Mouse (Mus musculus): ENCODE measurements around the gene Phf21a. TPM values are rescaled to one million over a fixed set of nuclear protein-coding genes. Genes with fewer than 3 reads are reported as not detected.

The Phf21a gene
- polyA plus RNA-seq, 2 experiments from 2014 or later: 48.6 to 56.9 TPM

DNA sequence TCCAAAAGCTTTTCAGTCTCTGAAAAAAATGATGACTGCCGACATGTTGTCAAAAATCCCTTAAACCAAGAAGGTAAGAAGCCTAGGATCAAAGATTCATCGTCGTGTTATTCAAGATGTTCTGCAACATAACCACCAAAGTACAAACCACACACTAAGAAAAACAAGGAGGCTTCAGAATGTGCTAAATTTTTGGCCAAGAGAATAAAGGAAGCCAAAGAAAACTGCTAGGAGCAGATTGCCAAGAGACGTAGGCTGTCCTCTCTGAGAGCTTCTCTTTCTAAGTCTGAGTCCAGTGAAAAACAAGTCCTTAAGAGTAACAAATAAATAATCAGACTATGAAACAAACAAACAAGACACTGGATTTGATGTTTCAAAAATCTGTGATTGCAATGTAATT lies 219.6 kb downstream of the Phf21a start:
- no peak for ATAC-seq

DNA sequence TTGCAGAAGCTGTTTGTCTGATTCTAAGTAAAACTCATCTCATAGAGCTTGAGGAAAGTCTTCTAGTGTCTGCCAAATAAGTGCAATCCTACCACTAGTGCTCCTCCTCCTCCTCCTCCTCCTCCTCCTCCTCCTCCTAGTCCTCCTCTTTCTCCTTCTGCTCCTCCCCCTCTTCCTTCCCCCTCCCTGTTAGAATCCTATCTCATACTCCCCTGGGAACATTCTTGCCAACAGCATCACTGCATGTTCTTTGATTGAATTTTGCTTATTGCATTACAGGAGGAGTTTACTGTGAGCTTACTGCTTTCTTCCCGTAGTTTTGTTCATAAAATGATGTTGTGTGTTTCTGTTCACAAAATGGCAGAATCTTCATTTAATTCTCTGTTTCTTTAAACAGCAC lies 221.1 kb downstream of the Phf21a start:
- no peak for ATAC-seq

DNA sequence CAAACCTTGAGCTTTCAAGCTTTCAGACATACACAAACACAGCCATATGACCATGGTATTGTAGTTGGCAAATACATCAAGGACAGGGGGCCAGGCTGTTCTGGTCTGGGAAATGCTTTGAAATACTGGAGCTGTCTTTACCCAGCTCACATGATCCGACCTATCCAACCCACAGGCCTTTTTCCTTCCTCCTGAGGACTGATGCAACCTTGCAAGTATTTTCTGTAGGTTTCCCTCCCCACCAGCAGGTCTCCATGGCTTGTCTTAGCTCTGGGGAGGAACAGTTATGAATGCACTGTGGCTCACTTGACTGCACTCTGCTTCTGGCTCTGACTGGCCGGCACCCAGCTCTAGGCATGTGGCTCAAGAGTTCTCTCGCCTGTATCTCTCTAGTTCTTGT lies 223.7 kb downstream of the Phf21a start:
- ATAC-seq: no peak

DNA sequence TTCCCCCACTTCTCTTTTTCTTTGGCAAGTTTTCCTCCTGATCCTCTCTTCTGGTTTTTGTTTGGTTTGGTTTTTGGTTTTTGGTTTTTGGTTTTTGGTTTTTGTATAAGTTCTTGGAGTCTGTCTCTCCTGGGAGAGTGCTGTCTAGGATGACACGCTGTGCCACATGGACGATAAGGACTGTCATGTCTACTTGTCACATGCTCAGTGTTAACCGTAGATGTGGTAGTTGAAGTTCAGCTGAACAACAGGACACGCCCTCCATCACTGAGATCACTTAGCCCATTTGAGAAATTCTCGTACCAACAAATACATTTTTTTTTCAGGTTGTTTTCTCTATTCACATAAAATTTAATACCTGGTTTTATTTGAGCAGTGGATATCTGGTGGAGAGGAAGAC lies 224.3 kb downstream of the Phf21a start:
- no peak for ATAC-seq

GRCm38 (mm10) chr2:92322669-92323068 lies 229.8 kb downstream of the Phf21a start:
- no peak for ATAC-seq

- ATAC-seq: no peak
These were observed 232.8 kb downstream of the Phf21a start for GRCm38 (mm10) chr2:92325676-92326075.

DNA sequence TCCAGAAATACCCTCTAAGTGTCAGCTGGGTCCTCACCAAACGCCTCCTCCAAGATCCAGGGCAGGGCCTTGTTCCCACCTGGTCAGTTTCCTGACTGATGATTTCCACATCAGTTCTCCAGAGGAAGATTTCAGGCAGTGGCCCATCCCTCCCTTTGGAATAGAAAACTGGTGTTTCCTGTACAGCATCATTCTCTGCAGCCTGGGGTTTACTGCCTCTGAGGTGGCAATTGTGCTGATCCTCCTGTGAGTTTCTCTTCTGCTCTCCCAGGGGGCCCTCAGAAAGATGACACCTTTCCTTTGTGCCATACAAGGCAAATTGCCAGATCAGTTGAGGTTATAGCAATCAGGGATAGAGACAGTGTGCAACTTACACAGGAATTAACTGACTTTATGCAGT lies 233.3 kb downstream of the Phf21a start:
- ATAC-seq: no peak

GRCm38 (mm10) chr2:92327601-92328000 lies 234.7 kb downstream of the Phf21a start:
- ATAC-seq: no peak

GRCm38 (mm10) chr2:92328206-92328605 lies 235.3 kb downstream of the Phf21a start:
- ATAC-seq: no peak

DNA sequence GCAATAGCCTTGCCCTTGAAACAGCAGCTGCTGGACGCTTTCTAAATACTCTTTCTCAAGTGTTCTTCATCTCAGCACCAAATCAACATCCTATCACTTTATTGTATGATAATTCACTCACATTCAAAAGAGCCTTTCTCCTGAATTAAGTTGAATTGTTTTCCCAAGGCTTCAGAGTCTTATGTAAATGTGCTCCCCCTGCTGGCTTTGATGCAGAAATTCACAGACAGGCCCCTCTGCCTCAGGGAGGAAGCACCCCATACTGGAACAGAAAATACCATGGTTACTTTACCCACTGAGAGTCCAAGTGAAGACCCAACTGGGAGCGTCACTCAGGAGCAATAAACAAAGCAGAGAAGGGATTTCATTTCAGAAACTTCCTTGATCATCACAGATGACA lies 237.9 kb downstream of the Phf21a start:
- no peak for ATAC-seq

GRCm38 (mm10) chr2:92331410-92331809 lies 238.5 kb downstream of the Phf21a start:
- ATAC-seq: no peak

- ATAC-seq: no peak
These were observed 239.0 kb downstream of the Phf21a start for GRCm38 (mm10) chr2:92331871-92332270.

- no peak for ATAC-seq
These were observed 249.5 kb downstream of the Phf21a start for GRCm38 (mm10) chr2:92342418-92342817.

DNA sequence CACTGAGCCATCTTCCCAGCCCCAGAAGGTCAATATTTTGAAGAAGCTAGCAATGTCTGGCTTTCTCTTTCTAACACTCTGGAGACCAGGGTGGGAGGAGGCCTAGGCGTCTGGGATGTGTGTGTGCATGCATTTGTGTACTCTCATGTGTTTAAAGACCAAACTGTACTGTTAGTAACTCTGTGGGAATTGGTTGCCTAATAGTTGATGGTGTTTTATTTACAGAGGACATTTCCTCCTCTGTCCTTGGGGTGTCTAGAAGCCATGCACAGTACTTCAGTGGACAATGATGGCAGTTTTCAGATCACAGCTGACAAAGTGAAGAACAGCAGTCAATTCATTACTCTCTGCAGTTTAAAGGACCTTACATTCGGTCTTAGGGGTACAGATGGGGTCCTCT lies 254.3 kb downstream of the Phf21a start:
- ATAC-seq: no peak

- ATAC-seq: no peak
These were observed 256.9 kb downstream of the Phf21a start for GRCm38 (mm10) chr2:92349589-92350425.

DNA sequence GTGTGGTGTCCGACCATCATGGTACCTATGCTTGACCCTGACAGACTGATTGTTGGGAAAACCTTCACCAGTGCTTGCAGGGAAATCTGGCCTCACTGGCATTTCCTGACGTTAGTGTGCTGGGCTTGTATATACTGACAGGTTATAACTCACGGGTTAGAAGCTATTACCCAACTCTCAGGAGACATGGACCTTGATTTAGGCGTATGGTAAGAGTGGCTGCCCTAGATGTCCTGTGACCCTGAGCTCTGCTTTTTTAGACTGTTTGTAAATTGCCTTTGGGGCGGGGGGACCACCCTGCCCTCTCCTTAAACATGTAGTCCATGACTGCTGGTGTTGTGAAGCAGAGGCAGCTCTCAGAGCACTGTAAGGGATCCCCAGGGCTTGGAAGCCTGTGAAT lies 257.8 kb downstream of the Phf21a start:
- ATAC-seq: no peak

DNA sequence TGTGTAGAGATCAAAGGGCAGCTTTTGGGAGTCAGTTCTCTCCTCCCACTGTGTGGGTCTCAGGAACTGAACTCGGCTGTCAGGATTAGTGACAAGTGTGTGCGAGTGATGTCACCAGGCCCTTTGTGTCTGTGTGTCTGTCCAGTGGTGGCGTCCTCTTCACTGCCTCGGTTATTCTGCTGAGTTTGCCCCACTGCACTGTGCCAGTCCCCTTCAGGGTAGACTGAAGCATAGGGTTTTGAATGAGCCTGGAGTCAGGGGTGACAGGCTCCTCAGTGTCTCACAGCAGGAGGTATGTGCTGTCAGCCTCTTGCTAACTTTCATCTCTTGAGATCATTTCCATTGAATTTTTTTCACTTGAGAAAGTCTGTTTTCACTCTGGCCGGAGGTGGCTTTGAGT lies 260.5 kb downstream of the Phf21a start:
- ATAC-seq: no peak

DNA sequence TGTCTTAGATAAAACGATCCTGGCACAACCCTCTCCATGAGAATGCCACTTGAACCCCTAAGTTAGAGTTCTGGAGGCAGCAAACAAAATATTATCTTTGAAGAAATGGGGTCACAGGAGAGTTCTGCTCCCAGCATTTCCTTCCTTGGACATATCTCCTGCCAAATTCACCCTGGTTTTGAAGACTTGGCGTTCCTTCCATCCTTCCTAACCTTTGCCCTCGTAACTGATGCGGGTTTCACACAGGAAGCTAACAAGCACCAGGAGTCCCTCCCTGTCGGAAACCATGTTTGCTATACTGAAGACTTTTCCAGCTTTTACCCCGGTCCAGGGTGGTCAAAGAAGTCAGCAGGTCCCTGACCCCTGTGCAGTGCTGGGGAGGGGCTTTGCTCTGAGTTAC lies 261.3 kb downstream of the Phf21a start:
- no peak for ATAC-seq

DNA sequence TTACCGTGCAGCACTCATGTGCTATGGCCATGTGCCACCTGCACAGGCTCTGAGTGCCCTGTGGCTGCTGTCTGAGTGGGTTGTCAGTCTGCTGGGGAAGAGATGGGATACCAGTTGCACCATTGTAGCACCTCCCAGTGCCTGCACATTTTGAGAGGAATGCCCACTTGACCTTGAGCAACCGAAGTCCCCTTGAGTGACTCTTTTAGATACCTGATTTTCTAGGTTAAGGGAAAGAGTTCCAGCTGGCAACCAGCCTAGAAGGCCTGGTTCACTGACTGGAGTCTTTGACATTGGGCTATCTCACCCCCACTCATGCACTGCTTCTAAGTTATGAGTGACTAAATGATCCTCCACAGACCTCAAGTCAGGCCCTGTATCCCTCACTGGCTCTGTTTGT lies 266.4 kb downstream of the Phf21a start:
- ATAC-seq: no peak

DNA sequence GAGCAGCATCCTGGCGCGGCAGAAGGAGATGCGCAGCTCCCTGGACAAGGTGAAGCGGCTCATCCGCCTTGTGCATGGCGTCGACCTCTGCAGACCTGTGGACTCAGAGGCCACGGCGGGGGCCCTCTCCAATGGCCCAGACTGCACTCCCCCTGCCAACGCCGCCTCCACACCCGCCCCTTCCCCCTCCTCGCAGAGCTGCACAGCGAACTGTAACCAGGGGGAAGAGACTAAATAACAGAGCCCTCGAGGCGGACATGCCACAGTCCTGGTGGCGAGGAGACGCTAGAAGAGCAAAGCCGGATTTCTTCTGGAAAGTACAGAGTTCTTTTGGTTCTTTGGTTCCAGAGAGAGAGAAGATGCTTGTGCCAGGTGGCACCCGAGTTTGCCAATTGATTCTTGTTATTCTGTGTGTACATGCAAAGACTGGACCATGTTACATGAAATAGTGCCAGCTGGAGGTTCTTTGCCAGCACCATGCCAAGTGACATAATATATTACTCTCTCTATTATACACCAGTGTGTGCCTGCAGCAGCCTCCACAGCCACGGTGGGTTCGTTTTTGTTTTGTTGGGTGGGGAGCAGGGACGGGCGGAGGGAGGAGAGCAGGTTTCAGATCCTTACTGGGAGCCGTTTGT lies 267.4 kb downstream of the Phf21a start:
- no peak for ATAC-seq

GRCm38 (mm10) chr2:92360893-92361292 lies 268.0 kb downstream of the Phf21a start:
- ATAC-seq: no peak

DNA sequence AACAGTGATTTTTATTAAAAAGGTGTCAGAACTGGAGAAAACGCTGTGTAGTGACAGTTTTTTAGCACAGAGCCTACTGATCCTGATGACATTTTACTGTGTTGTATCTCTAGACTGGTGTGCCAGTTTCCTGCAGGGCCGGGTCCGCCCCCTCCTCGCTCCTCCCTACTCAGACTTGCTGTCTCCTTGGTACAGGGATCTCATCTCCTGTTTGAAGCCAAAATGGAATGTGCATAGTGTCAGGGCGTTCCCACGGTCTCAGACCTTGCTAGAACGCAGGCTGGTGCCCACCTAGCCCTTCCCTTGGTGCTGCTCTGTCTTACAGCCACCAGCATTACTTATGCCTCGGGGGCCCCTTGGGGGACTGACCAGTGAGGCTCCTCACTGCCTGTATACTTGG lies 268.9 kb downstream of the Phf21a start:
- no peak for ATAC-seq

DNA sequence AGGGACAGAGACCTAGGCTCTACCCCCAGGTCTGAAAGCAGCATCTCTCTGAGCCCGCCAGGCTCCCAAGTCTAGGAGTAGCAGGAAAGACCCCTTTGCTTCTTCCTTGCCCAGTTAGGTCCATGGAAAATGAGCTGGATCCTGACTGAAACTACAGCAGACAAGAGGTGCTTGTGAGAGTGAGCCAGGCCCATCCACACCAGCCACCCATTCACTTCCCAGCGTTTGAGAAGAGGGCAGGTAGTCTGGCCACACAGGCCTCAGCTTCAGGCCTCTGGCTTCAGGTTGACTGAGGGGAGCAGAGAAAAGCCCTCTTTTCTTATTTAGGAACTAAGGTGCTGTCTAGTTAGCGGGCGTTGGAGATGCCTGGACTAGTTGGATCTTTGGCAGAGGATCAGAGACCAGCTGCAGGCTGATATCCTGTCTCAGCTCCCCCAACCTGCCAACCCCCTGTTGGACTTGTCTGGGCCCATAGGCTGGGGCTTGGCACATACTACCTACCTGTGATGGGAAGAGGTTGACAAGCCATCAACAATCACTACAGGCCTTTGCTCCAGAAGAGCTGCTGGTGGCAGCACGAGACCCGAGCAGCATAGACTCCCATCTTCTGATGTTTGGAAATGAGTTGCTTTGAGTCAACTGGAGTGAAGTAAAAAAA lies 269.8 kb downstream of the Phf21a start:
- no peak for ATAC-seq

GRCm38 (mm10) chr2:92364086-92364485 lies 271.2 kb downstream of the Phf21a start:
- no peak for ATAC-seq

All from activated CD4-positive, CD25-positive, alpha-beta regulatory T cell, adult 4 months (primary cell).